Mouse (Mus musculus) heart, adult 2 months (tissue): Measurements from ENCODE around the gene Zpbp2. TPM values are rescaled to one million over a fixed set of nuclear protein-coding genes. Genes with fewer than 3 reads are reported as not detected.

Experiments used
- DNase-seq, 2 experiments: peaks; one replicate each; pipeline ENCODE4 v3.0.0; 2021
- H3K27ac ChIP-seq: fragments of 200-600 bp; 2 replicates; pipeline ENCODE4 v1.8.1; 2022
- H3K27me3 ChIP-seq: fragments of 200-500 bp; 2 replicates; pipeline ENCODE4 v1.6.1; 2012; ENCODE audit warnings: mild to moderate bottlenecking, low read length, inconsistent platforms, mixed read lengths; ENCODE audit not compliant: control insufficient read depth, insufficient read depth
- H3K36me3 ChIP-seq: fragments of 200-500 bp; 2 replicates; pipeline ENCODE4 v1.6.1; 2012; ENCODE audit warnings: low read length, inconsistent platforms; ENCODE audit not compliant: control insufficient read depth, insufficient read depth
- H3K4me1 ChIP-seq: fragments of 200-500 bp; 2 replicates; pipeline ENCODE4 v1.6.1; 2011; ENCODE audit warnings: low read length; ENCODE audit not compliant: control insufficient read depth, insufficient read depth
- H3K4me3 ChIP-seq: fragments of 200-600 bp; 2 replicates; pipeline ENCODE4 v1.8.1; 2022
- H3K79me2 ChIP-seq: fragments of 200-500 bp; replicated peaks from 2 replicates; pipeline ENCODE4 v1.6.1; 2012; ENCODE audit warnings: mild to moderate bottlenecking, inconsistent platforms, low read length, moderate library complexity, mixed read lengths; ENCODE audit not compliant: control insufficient read depth, insufficient read depth
- H3K9ac ChIP-seq: fragments of 200-500 bp; 2 replicates; pipeline ENCODE4 v1.6.1; 2012; ENCODE audit warnings: low read depth, mild to moderate bottlenecking, control low read depth, inconsistent platforms, low read length, mixed read lengths
- CTCF ChIP-seq: fragments of 200-600 bp; IDR thresholded peaks from 2 replicates; pipeline ENCODE4 v1.8.1; 2022; ENCODE audit warnings: antibody characterized with exemption, mild to moderate bottlenecking, moderate library complexity
- EP300 ChIP-seq: fragments of 200-500 bp; IDR thresholded peaks from 2 replicates; pipeline ENCODE4 v1.6.1; 2011; ENCODE audit warnings: low read depth, low read length, control low read depth; ENCODE audit not compliant: insufficient read depth
- POLR2A ChIP-seq: fragments of 200-500 bp; IDR thresholded peaks from 2 replicates; pipeline ENCODE4 v1.6.1; 2011; ENCODE audit warnings: mild to moderate bottlenecking, low read depth, low read length, control low read depth; ENCODE audit not compliant: insufficient read depth
- WGBS: fragments of 180-500 bp; shearing (Covaris S2); methylation state at CpG from one replicate; pipeline ENCODE4 v1.1.7; 2018; 5-methylcytosine and 5-hydroxymethylcytosine counted together
- intact Hi-C: fragments of 180-260 bp; cut with DNase I; formaldehyde crosslinking; loops from one replicate; pipeline ENCODE4 v1.15.1; 2025
- polyA plus RNA-seq: library from polyadenylated mRNA; depleted of rRNA; stranded (reverse); fragments of >200 nt; gene quantifications from 2 replicates; pipeline ENCODE4 v1.2.3, GENCODE M21; 2012
- total RNA-seq, 2 experiments: library from RNA; stranded (reverse); gene quantifications; 2 replicates each; pipeline ENCODE4 v1.2.3; 2021

Gene Zpbp2
- total and polyA plus RNA-seq, 3 experiments: not detected

- 54% methylated on average over 10 of the region's 10 CpGs for WGBS
- Histone ChIP-seq H3K27me3 (no peaks in the 10 kb centered on the region), H3K27ac (no peak overlapping the region), H3K79me2 (no peaks in the 10 kb centered on the region), H3K9ac (no peak overlapping the region), H3K4me1 (no peaks in the 10 kb centered on the region), H3K36me3 (no peaks in the 10 kb centered on the region), H3K4me3 (no peak overlapping the region)
- TF ChIP-seq EP300: no peak
- TF ChIP-seq POLR2A: no peak
- no peak for TF ChIP-seq CTCF
- intact Hi-C loops: no loop called here
- no peak for DNase-seq
Measured at GRCm38 (mm10) chr11:98520468-98520867, 30.4 kb upstream of the Zpbp2 start.

GRCm38 (mm10) chr11:98525140-98525539 is 25.8 kb upstream of the Zpbp2 start:
- H3K27ac ChIP-seq: no peak overlapping the region
- 41% methylated on average over 4 of the region's 4 CpGs for WGBS
- no peaks in the 10 kb centered on the region for H3K4me1 ChIP-seq
- no peaks in the 10 kb centered on the region for H3K27me3 ChIP-seq
- TF ChIP-seq POLR2A (no peak), EP300 (no peak), CTCF (no peak)
- intact Hi-C loops: no loop called here
- H3K4me3 ChIP-seq: no peak overlapping the region
- no peak overlapping the region for H3K9ac ChIP-seq
- DNase-seq: no peak
- H3K79me2 ChIP-seq: no peaks in the 10 kb centered on the region
- H3K36me3 ChIP-seq: no peaks in the 10 kb centered on the region

GRCm38 (mm10) chr11:98526824-98527461 is 24.0 kb upstream of the Zpbp2 start:
- no peaks in the 10 kb centered on the region for H3K79me2 ChIP-seq
- H3K4me3 ChIP-seq: no peak overlapping the region
- no peaks in the 10 kb centered on the region for H3K36me3 ChIP-seq
- no peaks in the 10 kb centered on the region for H3K27me3 ChIP-seq
- 66% methylated on average over 10 of the region's 10 CpGs for WGBS
- DNase-seq: no peak
- no peaks in the 10 kb centered on the region for H3K4me1 ChIP-seq
- intact Hi-C loops: no loop called here
- no peak overlapping the region for H3K27ac ChIP-seq
- no peak for TF ChIP-seq EP300
- H3K9ac ChIP-seq: no peak overlapping the region

- no peak overlapping the region for H3K9ac ChIP-seq
- no peak overlapping the region for H3K4me3 ChIP-seq
- H3K79me2 ChIP-seq: no peaks in the 10 kb centered on the region
- intact Hi-C loops: no loop called here
- no peak for DNase-seq
- no peaks in the 10 kb centered on the region for H3K36me3 ChIP-seq
- H3K4me1 ChIP-seq: no peaks in the 10 kb centered on the region
- no peak overlapping the region for H3K27ac ChIP-seq
- H3K27me3 ChIP-seq: peaks cover 2% of the 10 kb centered on the region; the same call in 1 of the 2 replicates
- TF ChIP-seq POLR2A: no peak
- TF ChIP-seq EP300: no peak
- TF ChIP-seq CTCF: no peak
Measured at GRCm38 (mm10) chr11:98537480-98538034, 13.3 kb upstream of the Zpbp2 start.

- intact Hi-C loops: no loop called here
- peak; percentile 44 for TF ChIP-seq CTCF
- TF ChIP-seq EP300: no peak
- TF ChIP-seq POLR2A: no peak
- Histone ChIP-seq H3K4me3 (no peak overlapping the region), H3K4me1 (no peaks in the 10 kb centered on the region), H3K36me3 (no peaks in the 10 kb centered on the region), H3K27me3 (peaks cover 3% of the 10 kb centered on the region; the same call in 1 of the 2 replicates), H3K27ac (no peak overlapping the region), H3K9ac (no peak overlapping the region), H3K79me2 (no peaks in the 10 kb centered on the region)
- DNase-seq: no peak
- 80% methylated on average over 5 of the region's 5 CpGs for WGBS
Measured at GRCm38 (mm10) chr11:98540319-98540718, 10.6 kb upstream of the Zpbp2 start.

- intact Hi-C loops: no loop called here
- peaks cover 12% of the 10 kb centered on the region for H3K27me3 ChIP-seq
- WGBS: 66% methylated on average over 8 of the region's 8 CpGs
Measured at GRCm38 (mm10) chr11:98542553-98542952, 8.3 kb upstream of the Zpbp2 start.

More at GRCm38 (mm10) chr11:98542553-98542952, 8.3 kb upstream of the Zpbp2 start:
- no peak for TF ChIP-seq EP300
- TF ChIP-seq CTCF: no peak
- TF ChIP-seq POLR2A: no peak
- Histone ChIP-seq H3K4me3 (no peak overlapping the region), H3K79me2 (no peaks in the 10 kb centered on the region), H3K27ac (no peak overlapping the region), H3K36me3 (no peaks in the 10 kb centered on the region), H3K4me1 (no peaks in the 10 kb centered on the region), H3K9ac (no peak overlapping the region)
- DNase-seq: no peak
